Mouse (Mus musculus) myocyte (in vitro differentiated cells): ENCODE measurements around the gene Kcne4.

Source experiments
- CEBPB ChIP-seq: IDR thresholded peaks from 2 replicates; pipeline ENCODE4 v1.6.1; 2011; ENCODE audit warnings: mild to moderate bottlenecking, moderate library complexity; ENCODE audit not compliant: poor library complexity, insufficient read depth, severe bottlenecking
- E2F4 ChIP-seq: IDR thresholded peaks from one replicate; pipeline ENCODE4 v1.6.1; 2011; ENCODE audit warnings: mild to moderate bottlenecking, control low read depth, moderate library complexity; ENCODE audit not compliant: insufficient read depth
- MAX ChIP-seq: IDR thresholded peaks from one replicate; pipeline ENCODE4 v1.6.1; 2011; ENCODE audit warnings: low read depth, mild to moderate bottlenecking, control low read depth
- MYOD1 ChIP-seq, 3 experiments: IDR thresholded peaks; one replicate each; pipeline ENCODE4 v1.6.1; 2011; ENCODE audit warnings: control low read depth in 2 of 3, low read depth in 2 of 3, mild to moderate bottlenecking in 2 of 3, moderate library complexity in 1 of 3; ENCODE audit not compliant: insufficient read length in 2 of 3, control insufficient read depth in 1 of 3
- MYOG ChIP-seq, 3 experiments: IDR thresholded peaks; one replicate each; pipeline ENCODE4 v1.6.1; 2011; ENCODE audit warnings: control low read depth in 2 of 3, low read depth in 2 of 3, mild to moderate bottlenecking in 2 of 3; ENCODE audit not compliant: insufficient read length in 2 of 3, control insufficient read depth in 1 of 3, insufficient read depth in 1 of 3
- POLR2A ChIP-seq: IDR thresholded peaks from one replicate; pipeline ENCODE4 v1.6.1; 2011; ENCODE audit warnings: low read depth, mild to moderate bottlenecking, control low read depth, moderate library complexity; ENCODE audit not compliant: insufficient read length
- POLR2AphosphoS2 ChIP-seq: IDR thresholded peaks from one replicate; pipeline ENCODE4 v1.6.1; 2011; ENCODE audit warnings: low read depth, control low read depth; ENCODE audit not compliant: insufficient read length
- REST ChIP-seq: IDR thresholded peaks from one replicate; pipeline ENCODE4 v1.6.1; 2011; ENCODE audit warnings: mild to moderate bottlenecking, control low read depth, moderate library complexity; ENCODE audit not compliant: insufficient read depth, insufficient read length
- SRF ChIP-seq: IDR thresholded peaks from one replicate; pipeline ENCODE4 v1.6.1; 2011; ENCODE audit warnings: low read depth; ENCODE audit not compliant: control insufficient read depth, insufficient read length
- TCF12 ChIP-seq: IDR thresholded peaks from one replicate; pipeline ENCODE4 v1.6.1; 2011; ENCODE audit warnings: mild to moderate bottlenecking, control low read depth; ENCODE audit not compliant: poor library complexity, insufficient read depth, severe bottlenecking
- USF1 ChIP-seq: IDR thresholded peaks from one replicate; pipeline ENCODE4 v1.6.1; 2011; ENCODE audit warnings: low read depth, mild to moderate bottlenecking, control low read depth, moderate library complexity

DNA sequence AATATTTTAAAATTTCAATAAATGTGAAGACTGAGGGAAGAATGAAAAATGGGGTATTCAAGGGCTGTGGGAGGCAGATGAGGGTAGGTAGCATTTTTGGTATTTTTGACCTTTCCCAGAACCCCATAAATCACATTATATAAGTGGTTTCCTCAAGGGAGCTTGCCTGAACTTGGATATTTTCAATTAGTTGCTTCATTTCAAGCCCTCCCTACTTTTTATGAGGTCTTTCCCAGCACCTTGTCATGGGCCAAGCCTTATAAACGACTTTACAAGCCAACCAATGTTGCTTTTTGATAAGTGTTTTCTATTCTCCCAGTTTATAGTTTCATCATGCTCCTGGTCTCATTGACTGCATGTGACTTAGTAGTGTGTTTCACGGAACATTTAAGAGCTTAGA is 24.2 kb downstream of the Kcne4 start:
- TF ChIP-seq POLR2A = no peak
- no peak for TF ChIP-seq POLR2AphosphoS2
- TF ChIP-seq CEBPB = no peak
- TF ChIP-seq MAX = no peak
- TF ChIP-seq E2F4 = no peak
- no peak for TF ChIP-seq SRF
- TF ChIP-seq MYOG (IDR thresholded peaks at IDR 0.05; ENCODE audit: control insufficient read depth in 1 of 3, insufficient read depth in 1 of 3, insufficient read length in 2 of 3, low read depth in 2 of 3) = no peak
- TF ChIP-seq REST = no peak
- TF ChIP-seq USF1 = no peak
- no peak for TF ChIP-seq MYOD1 (IDR thresholded peaks at IDR 0.05; ENCODE audit: control insufficient read depth in 1 of 3, insufficient read length in 2 of 3, low read depth in 2 of 3)
- TF ChIP-seq TCF12 = no peak
